Mouse (Mus musculus): ENCODE results near the gene Th.

Gene Th

GRCm38 (mm10) chr7:142931028-142931427, at the start of gene Th:
TSS of gene Th (minus strand) at chr7:142931128.
- DNase-seq = no peak

- DNase-seq = peak; percentile 43
Observed at GRCm38 (mm10) chr7:142968809-142969511, 38.0 kb upstream of the Th start, which contains the start of gene Ascl2. TSS of gene Ascl2 (minus strand) at chr7:142969264.

GRCm38 (mm10) chr7:142967884-142968808, 37.2 kb upstream of the Th start:
- DNase-seq = peak; percentile 75

- DNase-seq = no peak
Observed at GRCm38 (mm10) chr7:142967414-142967883, 36.5 kb upstream of the Th start.

- DNase-seq = no peak
Observed at GRCm38 (mm10) chr7:142959752-142960151, 28.8 kb upstream of the Th start.

- no peak for DNase-seq
Observed at GRCm38 (mm10) chr7:142958817-142959216, 27.9 kb upstream of the Th start.

GRCm38 (mm10) chr7:142956018-142956417, 25.1 kb upstream of the Th start:
- DNase-seq = no peak

- DNase-seq = peak; percentile 17
Observed at GRCm38 (mm10) chr7:142949568-142949967, 18.6 kb upstream of the Th start.

- no peak for DNase-seq
Observed at GRCm38 (mm10) chr7:142937631-142938030, 6.7 kb upstream of the Th start.

GRCm38 (mm10) chr7:142935708-142936107, 4.8 kb upstream of the Th start:
- DNase-seq = no peak

- no peak for DNase-seq
Observed at GRCm38 (mm10) chr7:142932469-142932868, 1.5 kb upstream of the Th start.

- DNase-seq = no peak
Observed at GRCm38 (mm10) chr7:142929516-142929915, 1.4 kb downstream of the Th start.

GRCm38 (mm10) chr7:142927293-142927692, 3.6 kb downstream of the Th start:
- no peak for DNase-seq

GRCm38 (mm10) chr7:142918641-142919628, 12.0 kb downstream of the Th start:
- peak; percentile 81 for DNase-seq

- no peak for DNase-seq
Observed at GRCm38 (mm10) chr7:142917659-142918058, 13.3 kb downstream of the Th start.

- peak; percentile 79 for DNase-seq
Observed at GRCm38 (mm10) chr7:142916178-142916577, 14.8 kb downstream of the Th start.

GRCm38 (mm10) chr7:142911682-142912081, 19.2 kb downstream of the Th start:
- no peak for DNase-seq

GRCm38 (mm10) chr7:142910104-142910503, 20.8 kb downstream of the Th start:
- no peak for DNase-seq

GRCm38 (mm10) chr7:142909622-142910021, 21.3 kb downstream of the Th start:
- DNase-seq = no peak

- no peak for DNase-seq
Observed at GRCm38 (mm10) chr7:142905606-142906005, 25.3 kb downstream of the Th start.

GRCm38 (mm10) chr7:142904331-142904730, 26.6 kb downstream of the Th start:
- DNase-seq = peak; percentile 69

GRCm38 (mm10) chr7:142902931-142903330, 28.0 kb downstream of the Th start:
- peak; percentile 77 for DNase-seq

Data from retina, postnatal 1 day (tissue).